Mouse (Mus musculus): ENCODE measurements at regions not wholly inside any gene's neighbourhood (a gene's known extent, or its start where the extent isn't known, plus 50 kb on each side); places are given as distances from the start of the nearest gene placed in this dataset.

DNA sequence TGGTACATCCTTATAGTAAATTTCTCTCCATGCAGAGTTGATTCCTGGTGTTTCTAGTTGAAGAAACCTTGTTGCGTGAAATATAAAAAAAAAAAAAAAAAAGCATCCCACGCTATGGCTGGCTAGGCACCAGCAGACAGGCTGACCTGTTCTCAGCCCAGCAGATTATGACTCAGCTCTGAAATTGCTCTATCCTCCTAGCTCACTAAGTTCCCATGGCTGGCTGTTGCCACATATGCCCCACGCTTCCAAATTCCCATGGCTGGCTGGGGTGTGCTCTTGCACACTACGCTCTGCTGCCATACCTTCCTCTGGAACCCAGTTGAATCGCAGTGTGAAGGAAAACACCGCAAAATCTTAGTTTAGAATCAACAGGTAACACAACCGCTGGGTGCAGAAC, 270.1 kb downstream of the Mid1ip1 start:
- no peak for ATAC-seq (replicated peaks; ENCODE audit: low read depth, poor library complexity, severe bottlenecking)

DNA sequence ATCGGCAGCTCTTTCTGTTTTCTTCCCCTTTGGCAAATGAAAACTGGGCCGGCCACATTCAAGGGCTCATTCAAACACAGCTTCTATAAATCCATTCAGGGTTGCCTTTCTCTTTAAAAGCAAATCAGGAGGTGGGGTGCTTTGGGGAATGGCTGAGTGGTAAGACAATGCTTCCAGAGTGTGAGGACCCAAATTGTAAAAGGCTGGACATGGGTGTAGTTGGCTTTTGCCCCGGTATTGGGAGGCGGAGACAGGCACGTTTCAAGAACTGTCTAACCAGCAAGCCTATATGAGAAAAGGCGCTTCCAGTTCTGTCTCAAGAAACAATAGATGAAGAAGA, 277.0 kb downstream of the Mid1ip1 start:
- ATAC-seq (replicated peaks; ENCODE audit: low read depth, poor library complexity, severe bottlenecking), result no peak

- ATAC-seq (replicated peaks; ENCODE audit: low read depth, poor library complexity, severe bottlenecking), result no peak
Observed at GRCm38 (mm10) chrX:10992211-10993004, 277.6 kb downstream of the Mid1ip1 start.

DNA sequence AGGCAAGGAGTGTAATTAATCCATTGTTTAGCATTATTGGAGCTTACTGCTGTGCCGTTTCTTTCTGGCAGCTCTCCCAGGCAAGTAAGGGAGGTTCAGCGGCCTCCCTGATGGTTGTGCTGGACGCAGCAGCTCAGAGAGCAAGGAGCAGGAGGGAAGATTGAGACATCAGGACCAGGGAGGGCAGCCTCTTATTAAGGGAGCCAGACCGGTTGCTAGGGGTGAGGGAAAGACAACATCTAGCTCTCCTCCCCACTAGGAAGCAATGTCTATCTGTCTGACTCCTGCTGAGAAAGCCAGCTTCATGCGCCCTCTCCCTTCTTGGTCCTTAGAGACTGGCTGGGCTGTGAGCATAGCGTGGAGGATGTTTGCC, 278.2 kb downstream of the Mid1ip1 start:
- ATAC-seq (replicated peaks; ENCODE audit: low read depth, poor library complexity, severe bottlenecking), result no peak

- no peak for ATAC-seq (replicated peaks; ENCODE audit: low read depth, poor library complexity, severe bottlenecking)
Observed at GRCm38 (mm10) chrX:10994910-10995309, 280.1 kb downstream of the Mid1ip1 start.

- no peak for ATAC-seq (replicated peaks; ENCODE audit: low read depth, poor library complexity, severe bottlenecking)
Observed at GRCm38 (mm10) chrX:11001180-11001579, 286.4 kb downstream of the Mid1ip1 start.

GRCm38 (mm10) chrX:11039278-11039677, 259.8 kb upstream of the H2al1a start:
- peak; percentile 99 for ATAC-seq (replicated peaks; ENCODE audit: low read depth, poor library complexity, severe bottlenecking)

DNA sequence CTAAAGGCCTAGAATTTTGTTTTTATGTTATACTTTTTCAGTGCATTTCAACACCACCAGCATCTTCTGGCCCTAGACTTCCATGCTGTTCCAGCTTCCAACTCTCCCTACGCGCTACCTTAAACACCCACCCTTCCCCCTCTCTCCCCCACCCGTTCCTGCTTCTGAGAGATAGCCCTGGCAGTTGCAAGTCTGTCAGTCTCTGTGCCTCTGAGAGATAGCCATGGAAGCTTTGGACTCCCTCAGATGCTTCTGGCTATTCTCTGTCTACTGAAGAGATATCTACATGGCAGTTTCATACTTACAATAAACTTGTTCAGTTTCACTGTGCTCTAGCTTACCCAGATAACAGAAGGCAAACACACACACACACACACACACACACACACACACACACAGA, 252.3 kb upstream of the H2al1a start:
- no peak for ATAC-seq (replicated peaks; ENCODE audit: low read depth, poor library complexity, severe bottlenecking)

DNA sequence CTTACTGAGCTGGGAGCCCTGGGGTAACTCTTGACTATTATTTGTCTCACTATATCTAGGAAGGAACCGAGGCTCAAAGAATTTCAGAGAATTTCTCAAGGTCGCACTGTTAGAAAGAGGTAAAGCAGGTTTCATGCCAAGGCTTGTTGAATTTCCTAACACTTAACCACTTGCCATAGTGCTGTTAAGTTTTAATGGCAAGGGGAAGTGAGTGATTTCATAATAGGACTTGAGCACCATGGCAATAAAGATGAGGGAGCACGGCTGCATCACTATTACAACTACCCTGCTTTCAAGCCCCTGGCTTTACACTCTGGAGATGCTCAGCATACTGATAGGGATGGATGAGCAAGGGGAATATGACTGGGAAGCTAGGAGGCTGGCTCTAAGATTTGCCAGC, 216.9 kb upstream of the H2al1a start:
- ATAC-seq (replicated peaks; ENCODE audit: low read depth, poor library complexity, severe bottlenecking), result peak; percentile 39; the same call in 1 of the 2 replicates

DNA sequence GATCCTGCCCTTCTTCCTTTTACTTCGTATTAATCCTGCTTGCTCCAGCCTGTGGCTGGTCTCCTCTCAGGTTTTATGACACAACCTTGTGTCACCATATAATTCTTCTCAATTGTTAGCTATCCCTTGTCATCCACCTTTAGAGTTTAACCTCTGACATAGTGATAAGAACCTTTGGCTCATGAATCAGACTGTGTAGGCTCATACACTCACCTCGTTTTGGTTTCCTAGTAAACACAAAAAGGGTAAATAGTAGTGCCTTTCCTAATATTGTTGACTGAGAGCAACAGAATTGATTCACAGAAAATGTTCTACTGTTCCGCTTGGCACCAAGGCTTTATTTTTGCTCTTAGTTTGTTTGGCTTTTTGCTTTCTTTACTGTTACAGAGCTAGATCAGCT, 216.2 kb upstream of the H2al1a start:
- ATAC-seq (replicated peaks; ENCODE audit: low read depth, poor library complexity, severe bottlenecking), result no peak

DNA sequence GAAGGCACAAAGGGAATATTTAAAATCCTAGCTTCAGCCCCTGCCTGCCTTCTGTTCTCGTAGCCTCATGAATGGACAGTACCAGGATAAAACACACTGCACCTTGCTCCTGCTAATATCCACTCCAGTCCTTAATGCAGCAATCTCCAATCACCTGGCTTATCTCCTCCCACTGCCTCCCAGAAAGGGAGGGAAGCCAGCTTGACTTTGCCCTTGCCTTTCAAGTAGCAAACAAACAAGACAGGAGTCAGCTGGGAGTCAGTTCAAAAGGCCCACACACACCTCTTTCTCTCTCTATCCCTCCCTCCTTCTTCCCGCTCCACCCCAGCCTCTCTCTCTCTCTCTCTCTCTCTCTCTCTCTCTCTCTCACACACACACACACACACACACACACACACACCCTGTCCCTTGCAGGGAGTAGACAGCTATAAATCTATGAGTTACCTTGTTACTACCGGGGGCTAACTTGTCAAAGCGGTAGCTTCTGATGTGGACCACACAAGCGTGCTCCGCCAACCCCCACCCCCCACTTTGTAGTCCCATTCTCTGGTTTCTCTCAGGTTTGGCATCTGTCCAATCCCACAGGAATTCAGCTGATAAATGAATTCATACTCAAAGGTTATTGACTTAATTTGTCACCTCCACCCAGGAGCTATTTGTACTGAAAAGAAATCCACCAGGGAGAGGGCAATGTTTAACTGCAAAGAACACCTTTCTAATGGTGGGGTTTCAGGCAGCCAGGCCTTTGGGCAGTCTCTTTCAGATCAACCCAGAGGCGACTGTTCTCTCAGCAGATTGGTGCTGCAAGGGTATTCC, 212.6 kb upstream of the H2al1a start:
- ATAC-seq (replicated peaks; ENCODE audit: low read depth, poor library complexity, severe bottlenecking), result no peak

DNA sequence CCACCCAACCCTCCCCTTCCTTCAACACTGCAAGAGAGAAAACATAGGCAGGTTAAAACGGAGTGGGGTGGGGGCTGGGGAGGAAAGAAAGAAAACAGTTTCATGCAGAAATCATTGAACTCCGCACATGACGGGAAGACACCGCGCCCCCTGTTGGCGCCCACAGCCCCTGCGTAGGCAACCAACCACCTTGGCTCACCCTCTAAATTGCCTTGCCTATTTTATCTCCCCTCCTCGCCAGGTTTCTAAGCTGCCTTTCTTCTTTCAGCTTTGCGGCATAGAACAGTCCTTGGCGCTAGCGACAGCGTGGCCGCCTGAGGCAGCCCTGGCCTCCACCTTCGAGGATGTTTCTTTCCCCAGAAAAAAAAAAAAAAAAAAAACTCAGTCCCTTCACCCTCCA, 211.1 kb upstream of the H2al1a start:
- peak; percentile 72 for ATAC-seq (replicated peaks; ENCODE audit: low read depth, poor library complexity, severe bottlenecking)

DNA sequence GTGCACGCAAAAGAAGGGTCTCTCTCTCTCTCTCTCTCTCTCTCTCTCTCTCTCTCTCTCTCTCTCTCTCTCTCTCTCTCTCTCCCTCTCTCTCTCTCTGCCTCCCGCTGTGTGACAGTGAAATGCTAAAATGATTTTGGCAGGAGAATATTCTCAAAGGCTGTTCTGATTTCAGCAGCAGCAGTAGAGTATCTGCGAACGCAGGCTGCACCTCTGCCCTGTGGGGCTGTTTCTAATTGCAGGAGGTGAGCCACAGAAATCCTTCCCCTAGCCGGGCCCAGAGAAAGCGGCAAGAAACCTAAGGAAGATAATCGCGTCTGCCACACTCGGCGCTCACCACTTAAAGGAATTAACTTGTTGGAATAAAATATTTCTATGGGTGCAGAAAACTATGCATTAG, 210.6 kb upstream of the H2al1a start:
- no peak for ATAC-seq (replicated peaks; ENCODE audit: low read depth, poor library complexity, severe bottlenecking)

DNA sequence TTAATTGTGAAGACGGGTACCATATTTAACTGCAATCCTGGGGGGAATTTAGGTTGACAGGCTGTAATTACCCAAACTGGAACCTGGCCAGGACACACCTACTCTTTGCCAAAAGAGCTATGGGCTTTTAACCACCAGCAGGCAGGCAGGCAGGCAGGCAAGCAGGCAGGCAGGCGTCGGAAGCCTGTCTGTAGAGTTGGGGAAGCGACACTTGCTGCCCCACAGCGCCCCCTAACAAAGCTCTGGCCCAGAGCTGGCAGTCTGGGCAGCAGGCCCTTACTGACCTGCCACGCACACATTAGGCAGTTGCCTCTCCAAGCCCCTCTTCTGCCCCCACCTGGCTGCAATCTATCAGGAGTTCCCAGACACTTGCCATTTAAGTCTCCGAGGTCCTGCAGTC, 208.6 kb upstream of the H2al1a start:
- peak; percentile 85 for ATAC-seq (replicated peaks; ENCODE audit: low read depth, poor library complexity, severe bottlenecking)

- ATAC-seq (replicated peaks; ENCODE audit: low read depth, poor library complexity, severe bottlenecking), result no peak
Observed at GRCm38 (mm10) chrX:11097581-11098254, 201.3 kb upstream of the H2al1a start.

DNA sequence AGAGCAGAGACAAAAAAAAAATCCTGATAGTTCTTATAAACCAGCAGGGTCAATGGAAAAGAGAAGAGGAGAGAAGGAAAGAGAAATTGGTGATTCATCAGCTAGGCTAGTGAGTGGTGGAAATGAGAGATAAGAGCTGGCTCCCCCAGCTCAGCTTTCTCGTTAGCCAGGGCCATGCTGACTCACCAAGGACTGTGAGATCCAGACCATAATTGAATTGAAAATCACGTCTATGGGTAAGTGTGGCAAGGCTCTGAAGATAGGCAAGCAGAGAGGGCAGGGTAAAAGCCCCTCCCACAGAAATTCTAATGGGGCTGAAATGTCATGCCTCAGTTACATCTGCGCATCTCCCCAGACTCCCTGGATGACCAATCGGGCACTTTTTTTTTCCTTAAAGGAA, 200.7 kb upstream of the H2al1a start:
- no peak for ATAC-seq (replicated peaks; ENCODE audit: low read depth, poor library complexity, severe bottlenecking)

DNA sequence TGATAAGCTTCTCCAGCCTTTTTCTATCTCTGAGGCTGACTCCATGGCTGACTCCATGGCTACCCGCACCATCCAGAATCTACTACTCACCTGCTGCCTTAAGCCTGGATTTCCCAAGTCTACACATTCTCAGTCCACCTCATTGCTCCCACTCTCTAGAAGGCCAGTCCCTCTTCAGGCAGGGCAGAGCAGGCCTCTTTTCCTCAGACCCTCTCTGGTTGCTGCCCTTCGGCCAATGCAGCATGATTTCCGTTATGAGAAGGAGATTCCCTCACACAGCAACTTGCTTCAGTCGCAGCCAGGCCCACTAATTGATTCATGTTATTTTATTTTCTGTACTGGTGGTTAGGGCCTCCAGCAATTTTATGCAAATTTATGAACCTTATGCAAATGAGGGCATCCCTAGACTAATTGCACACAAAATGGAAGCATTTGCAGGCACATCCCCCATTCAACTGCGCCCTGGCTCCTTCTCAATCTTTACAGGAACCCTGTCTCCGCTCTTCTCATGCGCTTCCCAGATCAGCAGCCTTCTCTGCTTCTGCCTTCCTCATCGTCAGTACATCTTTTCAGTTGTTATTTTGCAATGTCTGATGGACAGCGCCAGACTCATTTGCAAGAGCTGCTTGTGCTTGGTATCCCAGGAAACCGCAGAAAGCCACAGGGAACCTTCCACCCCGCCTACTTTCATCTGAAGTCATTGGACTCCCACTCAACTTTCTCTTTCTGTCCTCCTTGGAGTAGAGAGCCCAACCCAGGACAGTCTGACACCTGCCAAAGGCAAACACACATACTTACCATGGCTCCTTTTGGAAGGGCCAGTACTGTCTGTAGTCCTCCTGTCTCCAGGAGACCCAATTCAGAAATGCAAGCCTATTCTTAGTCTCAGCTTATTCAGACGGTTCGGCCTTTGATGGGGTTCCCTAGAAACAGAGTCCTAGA, 199.6 kb upstream of the H2al1a start:
- ATAC-seq (replicated peaks; ENCODE audit: low read depth, poor library complexity, severe bottlenecking), result no peak

GRCm38 (mm10) chrX:11100935-11101334, 198.1 kb upstream of the H2al1a start:
- ATAC-seq (replicated peaks; ENCODE audit: low read depth, poor library complexity, severe bottlenecking), result no peak

- no peak for ATAC-seq (replicated peaks; ENCODE audit: low read depth, poor library complexity, severe bottlenecking)
Observed at GRCm38 (mm10) chrX:11131253-11131652, 167.8 kb upstream of the H2al1a start.

DNA sequence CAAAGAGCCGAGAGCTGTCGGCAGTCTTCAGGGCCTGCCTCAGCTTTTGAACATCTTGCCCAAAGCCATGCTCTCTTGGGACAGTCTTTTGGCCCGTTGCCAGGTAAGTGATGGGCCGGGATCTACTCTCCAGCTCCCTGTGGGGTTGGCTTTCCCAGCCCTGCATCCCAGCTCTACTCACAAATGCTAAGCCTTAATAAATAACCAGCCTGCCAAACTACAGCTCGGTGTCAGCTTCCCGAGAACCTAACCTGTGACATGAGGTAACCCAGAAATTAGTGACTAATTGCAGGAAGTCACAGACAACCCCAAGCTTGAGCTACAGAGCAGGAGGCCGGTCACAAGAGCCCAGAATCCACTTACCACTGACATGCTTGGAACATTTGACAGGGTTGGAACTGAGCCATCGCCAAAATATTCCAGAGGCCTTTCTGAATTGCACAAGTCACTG, 159.1 kb upstream of the H2al1a start:
- no peak for ATAC-seq (replicated peaks; ENCODE audit: low read depth, poor library complexity, severe bottlenecking)
